Mouse (Mus musculus): ENCODE data around the gene Prune1. TPM values are rescaled to one million over a fixed set of nuclear protein-coding genes. Genes with fewer than 3 reads are reported as not detected.
A peak's percentile ranks its signal among the peaks of the same experiment; 100 is the strongest.

Gene Prune1
- polyA plus RNA-seq, 1 experiment from 2014 or later, result 10.1 TPM

GRCm38 (mm10) chr3:95247660-95248336 is 34.1 kb downstream of the Prune1 start:
- ATAC-seq (ENCODE audit: low FRiP score, low TSS enrichment), result no peak
- TF ChIP-seq CTCF (IDR thresholded peaks at IDR 0.05; ENCODE audit: low read depth) (no peak), EP300 (optimal IDR thresholded peaks at IDR 0.05) (no peak)

DNA sequence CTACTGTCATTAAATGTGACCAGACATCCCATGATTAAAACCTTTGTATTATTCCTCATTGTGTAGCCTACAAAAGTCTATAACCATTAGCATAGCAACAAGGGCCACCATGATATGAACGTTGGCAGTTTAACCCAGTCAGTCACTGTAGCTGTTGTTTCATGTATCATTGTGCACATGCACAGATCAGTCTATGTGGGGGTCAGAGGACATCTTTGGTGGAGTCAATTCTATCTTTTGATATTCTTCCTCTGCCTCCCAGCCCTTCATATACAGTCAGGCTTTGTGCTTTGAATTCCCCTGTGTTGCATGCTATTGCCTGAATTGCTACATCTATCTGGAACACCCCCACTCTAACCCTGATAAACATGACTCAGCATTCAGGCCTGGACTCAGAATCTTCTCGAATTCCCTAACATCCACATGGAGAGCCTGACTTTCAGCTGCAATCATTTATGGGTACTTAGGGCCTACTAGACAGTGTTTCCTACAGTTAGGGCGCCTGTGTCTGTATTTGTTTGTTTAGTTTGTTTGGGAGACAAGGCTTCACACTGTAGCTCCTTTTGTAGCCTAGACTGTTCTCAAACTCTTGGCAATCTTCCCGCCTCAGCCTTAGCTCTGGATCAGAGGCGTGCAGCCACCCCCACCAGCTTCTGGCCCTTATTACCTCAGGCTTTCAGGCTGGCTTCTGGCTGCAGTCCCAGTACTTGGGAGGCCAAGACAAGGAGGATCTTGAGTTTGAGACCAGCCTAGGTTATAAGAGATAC is 35.2 kb downstream of the Prune1 start:
- H3K4me1 ChIP-seq (replicated peaks; ENCODE audit: control insufficient read depth, insufficient read depth), result no peaks in the 10 kb centered on the region
- no peak overlapping the region for H3K4me3 ChIP-seq (ENCODE audit: low read depth, low read length)
- H3K27me3 ChIP-seq (ENCODE audit: control insufficient read depth, insufficient read depth, low read length), result no peaks in the 10 kb centered on the region
- H3K9me3 ChIP-seq (ENCODE audit: control insufficient read depth, low read length), result no peaks in the 10 kb centered on the region
- H3K27ac ChIP-seq (replicated peaks), result peak overlapping the region; percentile 53
- no peaks in the 10 kb centered on the region for H3K36me3 ChIP-seq (ENCODE audit: control insufficient read depth, insufficient read depth, low read length)
- DNase-seq (ENCODE audit: low spot score) (no peak), ATAC-seq (ENCODE audit: low FRiP score, low TSS enrichment) (peak; percentile 55; the same call in 1 of the 2 replicates)
- H3K4me2 ChIP-seq (replicated peaks; ENCODE audit: low read depth), result no peak overlapping the region
- 64% methylated on average over 5 of the region's 5 CpGs for WGBS
- no peak overlapping the region for H3K9ac ChIP-seq (ENCODE audit: low read length)
- TF ChIP-seq CTCF (IDR thresholded peaks at IDR 0.05; ENCODE audit: low read depth) (no peak), EP300 (optimal IDR thresholded peaks at IDR 0.05) (no peak)

More at GRCm38 (mm10) chr3:95247660-95248336, 34.1 kb downstream of the Prune1 start:
- no peaks in the 10 kb centered on the region for H3K4me1 ChIP-seq (replicated peaks; ENCODE audit: control insufficient read depth, insufficient read depth)
- peaks cover 1% of the 10 kb centered on the region; the same call in 1 of the 2 replicates for H3K36me3 ChIP-seq (ENCODE audit: control insufficient read depth, insufficient read depth, low read length)
- H3K4me2 ChIP-seq (replicated peaks; ENCODE audit: low read depth), result no peak overlapping the region
- no peak for DNase-seq (ENCODE audit: low spot score)
- no peaks in the 10 kb centered on the region for H3K27me3 ChIP-seq (ENCODE audit: control insufficient read depth, insufficient read depth, low read length)
- H3K27ac ChIP-seq (replicated peaks), result no peak overlapping the region
- no peak overlapping the region for H3K9ac ChIP-seq (ENCODE audit: low read length)
- no peaks in the 10 kb centered on the region for H3K9me3 ChIP-seq (ENCODE audit: control insufficient read depth, low read length)
- WGBS, result 78% methylated on average over 1 of the region's 1 CpGs
- no peak overlapping the region for H3K4me3 ChIP-seq (ENCODE audit: low read depth, low read length)

GRCm38 (mm10) chr3:95243086-95243485 is 38.8 kb downstream of the Prune1 start:
- H3K27ac ChIP-seq (replicated peaks), result no peak overlapping the region
- DNase-seq (ENCODE audit: low spot score), result no peak
- no peak overlapping the region for H3K4me3 ChIP-seq (ENCODE audit: low read depth, low read length)
- H3K4me1 ChIP-seq (replicated peaks; ENCODE audit: control insufficient read depth, insufficient read depth), result no peaks in the 10 kb centered on the region
- no peaks in the 10 kb centered on the region for H3K27me3 ChIP-seq (ENCODE audit: control insufficient read depth, insufficient read depth, low read length)
- 76% methylated on average over 2 of the region's 2 CpGs for WGBS
- no peak for ATAC-seq (ENCODE audit: low FRiP score, low TSS enrichment)
- no peak overlapping the region for H3K4me2 ChIP-seq (replicated peaks; ENCODE audit: low read depth)
- TF ChIP-seq CTCF (IDR thresholded peaks at IDR 0.05; ENCODE audit: low read depth), result no peak
- no peak for TF ChIP-seq EP300 (optimal IDR thresholded peaks at IDR 0.05)
- H3K36me3 ChIP-seq (ENCODE audit: control insufficient read depth, insufficient read depth, low read length), result no peaks in the 10 kb centered on the region; the same call in 1 of the 2 replicates
- H3K9me3 ChIP-seq (ENCODE audit: control insufficient read depth, low read length), result no peaks in the 10 kb centered on the region
- H3K9ac ChIP-seq (ENCODE audit: low read length), result no peak overlapping the region

- Histone ChIP-seq H3K9me3 (ENCODE audit: control insufficient read depth, low read length) (no peaks in the 10 kb centered on the region), H3K4me3 (ENCODE audit: low read depth, low read length) (no peak within 1 kb of the TSS), H3K27ac (replicated peaks) (no peak within 1 kb of the TSS), H3K27me3 (ENCODE audit: control insufficient read depth, insufficient read depth, low read length) (no peaks in the 10 kb centered on the region), H3K4me1 (replicated peaks; ENCODE audit: control insufficient read depth, insufficient read depth) (no peaks in the 10 kb centered on the region), H3K9ac (ENCODE audit: low read length) (peak within 1 kb of the TSS; percentile 38; the same call in 1 of the 2 replicates), H3K36me3 (ENCODE audit: control insufficient read depth, insufficient read depth, low read length) (peaks cover 3% of the 10 kb centered on the region; the same call in 1 of the 2 replicates), H3K4me2 (replicated peaks; ENCODE audit: low read depth) (no peak within 1 kb of the TSS)
- DNase-seq (ENCODE audit: low spot score) (no peak), ATAC-seq (ENCODE audit: low FRiP score, low TSS enrichment) (no peak)
- WGBS, result 75% methylated on average over 7 of the region's 7 CpGs
- TF ChIP-seq CTCF (IDR thresholded peaks at IDR 0.05; ENCODE audit: low read depth) (no peak), EP300 (optimal IDR thresholded peaks at IDR 0.05) (no peak)
These were observed 40.4 kb downstream of the Prune1 start, which contains the start of gene Gm128 for GRCm38 (mm10) chr3:95241498-95241897. Gene Gm128, minus strand, starts transcription at chr3:95241598.

DNA sequence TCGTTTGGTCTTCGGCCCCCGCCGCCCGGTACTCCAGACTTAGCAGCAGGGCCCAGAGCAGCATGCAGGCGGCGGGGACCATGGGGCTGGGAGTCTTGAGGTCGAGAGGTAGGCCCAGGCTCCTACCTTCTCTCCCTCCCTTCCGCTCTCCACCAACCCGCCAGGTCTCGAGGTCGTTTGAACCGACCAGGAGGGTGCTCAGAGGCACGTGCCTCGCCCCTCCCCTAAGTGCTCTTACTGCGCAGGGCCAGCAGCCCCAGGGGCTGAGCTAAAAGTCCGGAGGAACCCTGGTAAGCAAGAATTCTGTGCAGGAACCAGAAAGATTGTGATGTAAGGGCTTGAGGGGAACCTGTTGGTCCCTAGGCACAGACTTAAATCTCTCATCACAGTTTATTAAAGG is 41.0 kb downstream of the Prune1 start:
- Histone ChIP-seq H3K4me1 (replicated peaks; ENCODE audit: control insufficient read depth, insufficient read depth) (no peaks in the 10 kb centered on the region), H3K4me3 (ENCODE audit: low read depth, low read length) (no peak overlapping the region), H3K9me3 (ENCODE audit: control insufficient read depth, low read length) (no peaks in the 10 kb centered on the region), H3K27me3 (ENCODE audit: control insufficient read depth, insufficient read depth, low read length) (no peaks in the 10 kb centered on the region), H3K9ac (ENCODE audit: low read length) (peak overlapping the region; percentile 38; the same call in 1 of the 2 replicates), H3K36me3 (ENCODE audit: control insufficient read depth, insufficient read depth, low read length) (peaks cover 8% of the 10 kb centered on the region; the same call in 1 of the 2 replicates), H3K27ac (replicated peaks) (no peak overlapping the region), H3K4me2 (replicated peaks; ENCODE audit: low read depth) (no peak overlapping the region)
- ATAC-seq (ENCODE audit: low FRiP score, low TSS enrichment) (no peak), DNase-seq (ENCODE audit: low spot score) (no peak)
- 39% methylated on average over 17 of the region's 17 CpGs for WGBS
- no peak for TF ChIP-seq EP300 (optimal IDR thresholded peaks at IDR 0.05)
- TF ChIP-seq CTCF (IDR thresholded peaks at IDR 0.05; ENCODE audit: low read depth), result no peak
